19 mouse cellular contexts compared by ENCODE assay signal in the genomic region with DNA sequence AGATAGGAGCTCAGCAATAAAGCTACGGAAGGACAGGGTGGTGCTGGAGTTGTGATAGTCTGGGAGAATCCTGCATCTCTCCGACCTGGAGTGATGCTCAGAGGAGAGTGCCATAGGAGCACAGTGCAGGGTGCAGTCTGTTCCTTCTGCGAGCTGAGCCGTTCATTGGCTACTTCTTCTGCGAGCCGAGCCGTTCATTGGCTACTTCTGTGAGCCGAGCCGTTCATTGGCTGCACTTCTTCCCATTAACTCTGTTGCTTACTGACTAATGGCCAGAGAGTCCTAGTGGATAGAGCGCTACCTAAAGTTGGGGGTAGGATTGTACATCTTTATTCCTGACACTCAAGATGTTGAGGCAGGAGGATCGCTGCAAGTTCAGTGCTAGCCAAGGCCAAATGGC.
DNase-seq lines count a peak whose midpoint lies in the region; ATAC-seq and TF ChIP-seq lines count a peak whose summit lies in the region.
"Had no signal": no experiment of that assay in that cellular context is flagged by ENCODE, and none has a peak within 500 bp of the region (broad histone marks: within the 10 kb centered on the region; RNA-seq: fewer than 3 reads in every experiment).

No protein-coding gene starts in this region.

- no peak overlapping the region for H3K9ac ChIP-seq in kidney, embryonic 14.5 days (ENCODE audit: low read depth, low read length)
- no peak overlapping the region for H3K9ac ChIP-seq in intestine, embryonic 14.5 days (ENCODE audit: low read length)
- no peak overlapping the region for H3K9ac ChIP-seq in liver, embryonic 16.5 days (ENCODE audit: low read depth, low read length)
- H3K9ac ChIP-seq: heart, embryonic 15.5 days; limb, embryonic 12.5 days; neural tube, embryonic 13.5 days had no signal

- 0 out of 2 replicates have a peak, but pooled peaks have one; percentile 39 for ATAC-seq in kidney, embryonic 14.5 days (ENCODE audit: low FRiP score, low TSS enrichment)
- no peak for ATAC-seq in intestine, embryonic 14.5 days (replicated peaks; ENCODE audit: low FRiP score, low TSS enrichment, low read depth)
- peak; percentile 33; the same call in 1 of the 2 replicates for ATAC-seq in liver, embryonic 16.5 days (ENCODE audit: low read depth)
- ATAC-seq in megakaryocyte progenitor cell, adult 5-6 weeks (replicated peaks; ENCODE audit: poor library complexity): no peak
- ATAC-seq: forebrain, embryonic 14.5 days; hindbrain, postnatal 0 days had no signal

- intact Hi-C loops in gastrocnemius, adult 2 months (cut with DNase I): no loop called here

- H3K27me3 ChIP-seq in kidney, embryonic 14.5 days (ENCODE audit: control insufficient read depth, insufficient read depth, low read length): no peaks in the 10 kb centered on the region
- H3K27me3 ChIP-seq in E14TG2a.4 (ENCODE audit: insufficient read depth, low read length): peaks cover 1% of the 10 kb centered on the region; the same call in 1 of the 2 replicates
- no peaks in the 10 kb centered on the region for H3K27me3 ChIP-seq in intestine, embryonic 14.5 days (replicated peaks; ENCODE audit: control insufficient read depth, insufficient read depth, low read length)
- H3K27me3 ChIP-seq in liver, embryonic 16.5 days (ENCODE audit: control insufficient read depth, insufficient read depth, low read depth, low read length): peaks cover 6% of the 10 kb centered on the region
- H3K27me3 ChIP-seq: CH12.LX; heart, embryonic 15.5 days; limb, embryonic 12.5 days; neural tube, embryonic 13.5 days had no signal

- H3K4me2 ChIP-seq in kidney, embryonic 14.5 days (replicated peaks; ENCODE audit: low read depth, low read length): no peak overlapping the region
- no peak overlapping the region for H3K4me2 ChIP-seq in intestine, embryonic 14.5 days (ENCODE audit: low read length)
- no peak overlapping the region for H3K4me2 ChIP-seq in liver, embryonic 16.5 days (ENCODE audit: low read depth, low read length)
- H3K4me2 ChIP-seq: heart, embryonic 15.5 days; limb, embryonic 12.5 days; midbrain, embryonic 11.5 days; neural tube, embryonic 13.5 days had no signal

- 83% methylated on average over 11 of the region's 11 CpGs for WGBS in kidney, embryonic 14.5 days
- WGBS in intestine, embryonic 14.5 days: 66% methylated on average over 11 of the region's 11 CpGs
- 74% methylated on average over 11 of the region's 11 CpGs for WGBS in liver, embryonic 16.5 days (ENCODE audit: insufficient replicate concordance)

- H3K4me3 ChIP-seq in kidney, embryonic 14.5 days (ENCODE audit: low read length): no peak overlapping the region
- peak overlapping the region; percentile 32 for H3K4me3 ChIP-seq in E14TG2a.4 (replicated peaks; ENCODE audit: low read length)
- no peak overlapping the region for H3K4me3 ChIP-seq in intestine, embryonic 14.5 days (ENCODE audit: low read depth, low read length)
- H3K4me3 ChIP-seq in liver, embryonic 16.5 days (ENCODE audit: low read depth, low read length): no peak overlapping the region
- H3K4me3 ChIP-seq in gastrocnemius, adult 2 months: no peak overlapping the region
- H3K4me3 ChIP-seq: heart, embryonic 15.5 days; limb, embryonic 12.5 days; neural tube, embryonic 13.5 days had no signal

- no peak for TF ChIP-seq CTCF in E14TG2a.4 (conservative IDR thresholded peaks at IDR 0.05; ENCODE audit: low read length)
- no peak for TF ChIP-seq CTCF in gastrocnemius, adult 2 months (IDR thresholded peaks at IDR 0.05)

- no peaks in the 10 kb centered on the region for H3K36me3 ChIP-seq in kidney, embryonic 14.5 days (ENCODE audit: control insufficient read depth, insufficient read depth, low read length)
- no peaks in the 10 kb centered on the region for H3K36me3 ChIP-seq in E14TG2a.4 (ENCODE audit: insufficient read depth, low read length)
- H3K36me3 ChIP-seq in intestine, embryonic 14.5 days (ENCODE audit: control insufficient read depth, insufficient read depth, low read length): no peaks in the 10 kb centered on the region
- no peaks in the 10 kb centered on the region for H3K36me3 ChIP-seq in liver, embryonic 16.5 days (ENCODE audit: control insufficient read depth, insufficient read depth)
- H3K36me3 ChIP-seq: heart, embryonic 15.5 days; limb, embryonic 12.5 days; neural tube, embryonic 13.5 days had no signal

- DNase-seq in kidney, postnatal 4 days: no peak
- DNase-seq in intestine, embryonic 14.5 days (ENCODE audit: low spot score): peak; percentile 49
- DNase-seq in urinary bladder, postnatal 25 days (ENCODE audit: low spot score): no peak
- DNase-seq in gastrocnemius, adult 2 months: no peak
- DNase-seq: cerebellum, adult 9-11 months; heart, adult 11 months; right cerebral cortex, postnatal 14 days; thymus, adult 2 months had no signal

- no peak overlapping the region for H3K27ac ChIP-seq in kidney, embryonic 14.5 days (ENCODE audit: low read depth, low read length)
- H3K27ac ChIP-seq in intestine, embryonic 14.5 days (ENCODE audit: low read depth): peak overlapping the region; percentile 72; the same call in 1 of the 2 replicates
- no peak overlapping the region for H3K27ac ChIP-seq in liver, embryonic 16.5 days (ENCODE audit: low read length)
- H3K27ac ChIP-seq in gastrocnemius, adult 2 months: no peak overlapping the region
- H3K27ac ChIP-seq: heart, embryonic 15.5 days; hindbrain, postnatal 0 days; limb, embryonic 12.5 days; neural tube, embryonic 13.5 days had no signal

- H3K9me3 ChIP-seq in kidney, embryonic 14.5 days (ENCODE audit: control insufficient read depth, low read length): no peaks in the 10 kb centered on the region
- H3K9me3 ChIP-seq in E14TG2a.4 (ENCODE audit: low read length): no peaks in the 10 kb centered on the region
- H3K9me3 ChIP-seq in intestine, embryonic 14.5 days (ENCODE audit: control insufficient read depth, low read length): no peaks in the 10 kb centered on the region
- no peaks in the 10 kb centered on the region for H3K9me3 ChIP-seq in liver, embryonic 16.5 days (replicated peaks; ENCODE audit: control insufficient read depth, low read length)
- H3K9me3 ChIP-seq: heart, embryonic 15.5 days; limb, embryonic 12.5 days; neural tube, embryonic 13.5 days had no signal

- 0 out of 2 replicates have a peak, but pooled peaks cover 3% of the 10 kb centered on the region for H3K4me1 ChIP-seq in kidney, embryonic 14.5 days (ENCODE audit: control insufficient read depth, insufficient read depth, low read length)
- peaks cover 9% of the 10 kb centered on the region for H3K4me1 ChIP-seq in E14TG2a.4 (replicated peaks; ENCODE audit: low read depth, low read length)
- peaks cover 3% of the 10 kb centered on the region; the same call in 1 of the 2 replicates for H3K4me1 ChIP-seq in intestine, embryonic 14.5 days (replicated peaks; ENCODE audit: control insufficient read depth, insufficient read depth, low read length)
- peaks cover 2% of the 10 kb centered on the region; the same call in 1 of the 2 replicates for H3K4me1 ChIP-seq in liver, embryonic 16.5 days (ENCODE audit: control insufficient read depth, low read depth, low read length)
- H3K4me1 ChIP-seq: heart, embryonic 15.5 days; limb, embryonic 12.5 days; neural tube, embryonic 13.5 days had no signal

Comparison
In these comparisons a context has a peak if more than half of its experiments do, and no peak if none do; other contexts are left out.
1. ATAC-seq: peak in kidney, embryonic 14.5 days (single experiment) and liver, embryonic 16.5 days (single experiment); none in intestine, embryonic 14.5 days (single experiment) and megakaryocyte progenitor cell, adult 5-6 weeks (single experiment).